Mouse (Mus musculus) CH12.LX (cell line): ENCODE data around the gene Txndc11. TPM values are rescaled to one million over a fixed set of nuclear protein-coding genes. Genes with fewer than 3 reads are reported as not detected.
A peak's percentile ranks its signal among the peaks of the same experiment; 100 is the strongest.

ENCODE experiments used
- DNase-seq: peaks from one replicate; pipeline ENCODE4 v3.0.0-alpha.2; 2013; ENCODE audit errors: extremely low read depth
- H3K27ac ChIP-seq: 2 replicates; pipeline ENCODE4 v1.5.1; 2012; ENCODE audit warnings: low read depth, mild to moderate bottlenecking, control low read depth, moderate library complexity; ENCODE audit not compliant: insufficient read depth
- H3K27me3 ChIP-seq: replicated peaks from 2 replicates; pipeline ENCODE3; 2012; ENCODE audit warnings: inconsistent platforms
- H3K36me3 ChIP-seq, 2 experiments: replicated peaks in 1 of 2; 2 replicates each; pipeline versions ENCODE3 to v1.6.1; 2012; ENCODE audit warnings: inconsistent platforms in 1 of 2, low read length in 1 of 2, mild to moderate bottlenecking in 1 of 2, mixed read lengths in 1 of 2, moderate library complexity in 1 of 2; ENCODE audit not compliant: control insufficient read depth in 1 of 2, insufficient read depth in 1 of 2
- H3K4me1 ChIP-seq, 2 experiments: 2 replicates each; pipeline ENCODE4 v1.6.1; 2012; ENCODE audit warnings: inconsistent platforms in 1 of 2, moderate library complexity in 1 of 2; ENCODE audit not compliant: insufficient read depth in 2 of 2, control insufficient read depth in 1 of 2
- H3K4me2 ChIP-seq: 2 replicates; pipeline ENCODE4 v1.6.1; 2012; ENCODE audit warnings: low read depth, mild to moderate bottlenecking, control low read depth; ENCODE audit not compliant: poor library complexity, insufficient read depth, severe bottlenecking
- H3K4me3 ChIP-seq, 3 experiments: fragments of 150-350 bp in 1 of 3; sonication (generic) in 1 of 3; replicated peaks in 1 of 3; 2 replicates each; pipeline versions ENCODE3 to v1.5.1; 2011 to 2012; ENCODE audit warnings: low read depth in 2 of 3, low read length in 2 of 3, mild to moderate bottlenecking in 2 of 3, moderate library complexity in 2 of 3, control low read depth in 1 of 3, improper control_type of control experiment in 1 of 3, inconsistent platforms in 1 of 3, mixed read lengths in 1 of 3; ENCODE audit not compliant: poor library complexity in 1 of 3
- H3K79me2 ChIP-seq: replicated peaks from 2 replicates; pipeline ENCODE4 v1.6.1; 2012; ENCODE audit warnings: mild to moderate bottlenecking, moderate library complexity; ENCODE audit not compliant: control insufficient read depth, poor library complexity, insufficient read depth, severe bottlenecking; ENCODE audit errors: extremely low read depth
- H3K9ac ChIP-seq: 2 replicates; pipeline ENCODE4 v1.6.1; 2012; ENCODE audit warnings: low read depth, mild to moderate bottlenecking, control low read depth, moderate library complexity; ENCODE audit not compliant: insufficient read depth
- H3K9me3 ChIP-seq: replicated peaks from 2 replicates; pipeline ENCODE3; 2012; ENCODE audit warnings: low read length, inconsistent platforms, mixed read lengths
- CHD2 ChIP-seq: IDR thresholded peaks from 2 replicates; pipeline ENCODE4 v1.6.1; 2011; ENCODE audit warnings: low read length, improper control_type of control experiment
- E2F4 ChIP-seq: IDR thresholded peaks from 2 replicates; pipeline ENCODE4 v1.6.1; 2011; ENCODE audit warnings: low read depth, low read length, improper control_type of control experiment; ENCODE audit not compliant: insufficient replicate concordance
- IRF4 ChIP-seq: IDR thresholded peaks from 2 replicates; pipeline ENCODE4 v1.6.1; 2014; ENCODE audit warnings: low read depth, mild to moderate bottlenecking, inconsistent platforms, low read length, improper control_type of control experiment
- JUN ChIP-seq: IDR thresholded peaks from 2 replicates; pipeline ENCODE4 v1.6.1; 2011; ENCODE audit warnings: low read depth, mild to moderate bottlenecking, low read length, improper control_type of control experiment, moderate library complexity; ENCODE audit not compliant: insufficient read depth
- JUND ChIP-seq: conservative IDR thresholded peaks from 2 replicates; pipeline ENCODE4 v1.6.1; 2011; ENCODE audit warnings: low read depth, low read length, improper control_type of control experiment
- KAT2A ChIP-seq: IDR thresholded peaks from 2 replicates; pipeline ENCODE4 v1.6.1; 2012; ENCODE audit warnings: low read length, improper control_type of control experiment, inconsistent platforms; ENCODE audit not compliant: insufficient replicate concordance
- MAFK ChIP-seq: IDR thresholded peaks from 2 replicates; pipeline ENCODE4 v1.6.1; 2011; ENCODE audit warnings: low read length, improper control_type of control experiment; ENCODE audit not compliant: insufficient replicate concordance
- MAX ChIP-seq: IDR thresholded peaks from 2 replicates; pipeline ENCODE4 v1.6.1; 2011; ENCODE audit warnings: low read length, improper control_type of control experiment
- POLR2A ChIP-seq: IDR thresholded peaks from 2 replicates; pipeline ENCODE4 v1.6.1; 2011; ENCODE audit warnings: low read depth, mild to moderate bottlenecking, improper control_type of control experiment, low read length
- POLR2AphosphoS2 ChIP-seq: IDR thresholded peaks from 2 replicates; pipeline ENCODE4 v1.6.1; 2011; ENCODE audit warnings: low read depth, low read length, improper control_type of control experiment
- RAD21 ChIP-seq: IDR thresholded peaks from 2 replicates; pipeline ENCODE4 v1.6.1; 2011; ENCODE audit warnings: low read depth, mild to moderate bottlenecking, low read length, improper control_type of control experiment, moderate library complexity
- SIN3A ChIP-seq: IDR thresholded peaks from 2 replicates; pipeline ENCODE4 v1.6.1; 2012; ENCODE audit warnings: low read length, improper control_type of control experiment, inconsistent platforms
- UBTF ChIP-seq: IDR thresholded peaks from 2 replicates; pipeline ENCODE4 v1.6.1; 2012; ENCODE audit warnings: low read depth, mild to moderate bottlenecking, inconsistent platforms, low read length, improper control_type of control experiment, moderate library complexity
- USF2 ChIP-seq: conservative IDR thresholded peaks from 2 replicates; pipeline ENCODE4 v1.6.1; 2011; ENCODE audit warnings: low read depth, low read length, improper control_type of control experiment
- ZC3H11A ChIP-seq: IDR thresholded peaks from 2 replicates; pipeline ENCODE4 v1.6.1; 2012; ENCODE audit warnings: low read depth, mild to moderate bottlenecking, inconsistent platforms, low read length, improper control_type of control experiment
- ZKSCAN1 ChIP-seq: IDR thresholded peaks from 2 replicates; pipeline ENCODE4 v1.6.1; 2012; ENCODE audit warnings: low read depth, inconsistent platforms, low read length, improper control_type of control experiment, borderline replicate concordance
- ZMIZ1 ChIP-seq: IDR thresholded peaks from 2 replicates; pipeline ENCODE4 v1.6.1; 2012; ENCODE audit warnings: low read depth, mild to moderate bottlenecking, inconsistent platforms, low read length, improper control_type of control experiment
- dilution Hi-C: fragments of 300-500 bp; cut with MboI; formaldehyde crosslinking; loops from 2 replicates; pipeline ENCODE4 v1.14.3; 2020; ENCODE audit warnings: low sequenced_read_pairs; ENCODE audit not compliant: extremely low pct_unique_long_range_greater_than_20kb, extremely low pct_ligation_motif_present
- in situ Hi-C: fragments of 300-500 bp; cut with MboI; formaldehyde crosslinking; loops from 3 replicates; pipeline ENCODE4 v1.14.3; 2019; ENCODE audit warnings: low sequenced_read_pairs, low pct_ligation_motif_present, low pct_unique_long_range_greater_than_20kb, mixed read lengths
- polyA plus RNA-seq: library from polyadenylated mRNA; unstranded; fragments of >175 nt; gene quantifications from 2 replicates; pipeline ENCODE4 v1.2.1, GENCODE M21; 2012; ENCODE audit warnings: low read depth; ENCODE audit not compliant: insufficient read length
- total RNA-seq, 2 experiments: library from RNA; depleted of rRNA; stranded (reverse); fragments of 300-350 nt in 1 of 2; fragments of >200 nt in 1 of 2; gene quantifications; 2 replicates each; pipeline ENCODE4 v1.2.3; 2012 to 2014

Txndc11 gene
- total and polyA plus RNA-seq, 3 experiments = 40.6 to 63.2 (median 51.3) TPM

DNA sequence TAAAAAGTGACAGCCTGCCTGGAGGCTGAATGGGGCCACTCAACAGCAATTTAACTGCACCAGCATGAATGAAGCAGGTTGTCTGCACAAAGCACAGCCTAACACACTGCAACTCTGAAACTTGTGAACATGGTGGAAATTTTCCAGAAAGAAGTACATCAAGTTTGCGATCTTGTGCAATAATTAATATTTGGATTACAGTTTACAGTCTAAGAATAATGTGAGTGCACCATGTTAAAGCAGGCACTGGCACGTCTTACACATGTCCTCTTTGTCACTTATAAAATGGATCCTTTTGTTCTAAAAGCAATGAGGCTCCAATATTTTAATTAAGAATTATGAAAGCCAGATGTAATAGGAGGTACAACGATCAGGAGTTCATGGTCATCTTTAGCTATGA is 37.1 kb downstream of the Txndc11 start:
- no peak overlapping the region for H3K4me3 ChIP-seq
- H3K9ac ChIP-seq = no peak overlapping the region
- no peak overlapping the region for H3K4me2 ChIP-seq
- H3K27me3 ChIP-seq = no peaks in the 10 kb centered on the region
- no peak for DNase-seq
- in situ Hi-C loops (loop anchor here (10.0 kb wide), 1 partner anchor 52 kb away; no protein-coding TSS in a partner anchor), dilution Hi-C loops (no loop called here)
- no peak for TF ChIP-seq POLR2A
- no peak for TF ChIP-seq POLR2AphosphoS2
- TF ChIP-seq CHD2 = no peak
- TF ChIP-seq ZC3H11A = no peak
- TF ChIP-seq UBTF = no peak
- no peak for TF ChIP-seq E2F4
- TF ChIP-seq ZKSCAN1 = no peak
- no peak for TF ChIP-seq KAT2A
- TF ChIP-seq ZMIZ1 = no peak
- no peak for TF ChIP-seq SIN3A
- no peak for TF ChIP-seq MAX
- no peak for TF ChIP-seq JUND
- peaks cover 6 to 84% of the 10 kb centered on the region in 2 experiments for H3K4me1 ChIP-seq
- no peaks in the 10 kb centered on the region for H3K9me3 ChIP-seq
- peaks cover 38 to 87% of the 10 kb centered on the region in 2 experiments for H3K36me3 ChIP-seq
- peaks cover 5% of the 10 kb centered on the region for H3K79me2 ChIP-seq
- H3K27ac ChIP-seq = no peak overlapping the region

GRCm38 (mm10) chr16:11093717-11094386 is 40.6 kb downstream of the Txndc11 start:
- in situ Hi-C loops = loop anchor here (10.0 kb wide), 1 partner anchor 49 kb away; no protein-coding TSS in a partner anchor
- peak overlapping the region; percentile 5; the same call in 1 of the 2 replicates for H3K27ac ChIP-seq
- no peak for DNase-seq
- no peak overlapping the region for H3K4me3 ChIP-seq
- peaks cover 18 to 92% of the 10 kb centered on the region in 2 experiments for H3K4me1 ChIP-seq
- no peaks in the 10 kb centered on the region for H3K9me3 ChIP-seq
- TF ChIP-seq JUN = no peak
- TF ChIP-seq IRF4 = no peak
- no peak for TF ChIP-seq USF2
- no peak for TF ChIP-seq MAFK
- no peak for TF ChIP-seq RAD21
- TF ChIP-seq E2F4 = no peak
- TF ChIP-seq POLR2AphosphoS2 = no peak
- H3K9ac ChIP-seq = no peak overlapping the region
- no peaks in the 10 kb centered on the region for H3K27me3 ChIP-seq
- peaks cover 53 to 88% of the 10 kb centered on the region in 2 experiments for H3K36me3 ChIP-seq
- H3K4me2 ChIP-seq = no peak overlapping the region
- dilution Hi-C loops = no loop called here
- peaks cover 5% of the 10 kb centered on the region for H3K79me2 ChIP-seq
